Mouse (Mus musculus) embryonic fibroblast, embryonic 13.5 days (primary cell): Measurements from ENCODE around the gene Cdh1.

Source experiments
- CTCF ChIP-seq: IDR thresholded peaks from 2 replicates; pipeline ENCODE4 v1.5.1; 2011; ENCODE audit warnings: mild to moderate bottlenecking, control low read depth, low read length, moderate library complexity, borderline replicate concordance; ENCODE audit not compliant: insufficient read depth
- POLR2A ChIP-seq: IDR thresholded peaks from 2 replicates; pipeline ENCODE4 v1.6.1; 2011; ENCODE audit warnings: low read depth, mild to moderate bottlenecking, control low read depth, low read length, moderate library complexity

DNA sequence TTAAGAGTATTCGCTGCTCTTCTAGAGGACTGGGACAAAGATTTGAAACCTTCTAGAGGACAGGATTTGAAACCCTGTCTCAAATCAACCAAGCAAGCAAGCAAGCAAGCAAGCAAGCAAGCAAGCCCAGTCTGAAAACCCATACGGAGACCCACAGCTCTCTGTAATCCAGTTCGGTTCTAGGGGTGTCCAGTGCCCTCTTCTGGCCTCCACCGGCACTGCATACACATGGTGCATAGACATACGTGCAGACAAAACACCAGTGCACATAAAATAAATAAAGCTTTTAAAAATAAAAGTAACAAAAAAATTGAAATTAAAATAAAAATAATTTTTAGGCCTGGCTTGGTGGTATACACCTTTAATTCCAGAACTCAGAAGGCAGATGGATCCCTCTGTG is 49.1 kb upstream of the Cdh1 start:
- TF ChIP-seq CTCF: peak; percentile 22; the same call in 1 of the 2 replicates
- no peak for TF ChIP-seq POLR2A
